Mouse (Mus musculus) G1E (cell line): Measurements from ENCODE around the gene Hoxb2. TPM values are rescaled to one million over a fixed set of nuclear protein-coding genes. Genes with fewer than 3 reads are reported as not detected.

Experiments used
- ATAC-seq: 2 replicates; pipeline ENCODE4 v1.8.0; 2016; ENCODE audit warnings: mild to moderate bottlenecking; ENCODE audit not compliant: insufficient number of reproducible peaks, poor library complexity, low FRiP score, severe bottlenecking; ENCODE audit errors: extremely low read depth
- DNase-seq: peaks from one replicate; pipeline ENCODE4 v3.0.0; 2012; ENCODE audit warnings: low spot score
- H3K27me3 ChIP-seq: 2 replicates; pipeline ENCODE4 v1.6.1; 2012; ENCODE audit warnings: mild to moderate bottlenecking, low read length, inconsistent platforms; ENCODE audit not compliant: insufficient read depth
- H3K36me3 ChIP-seq: replicated peaks from 2 replicates; pipeline ENCODE3; 2012; ENCODE audit warnings: mild to moderate bottlenecking, inconsistent platforms
- H3K4me1 ChIP-seq: 2 replicates; pipeline ENCODE4 v1.6.1; 2012; ENCODE audit warnings: low read depth, low read length, inconsistent platforms, mixed read lengths; ENCODE audit not compliant: insufficient read depth
- H3K4me3 ChIP-seq: 2 replicates; pipeline ENCODE4 v1.5.1; 2012; ENCODE audit warnings: low read depth, mild to moderate bottlenecking, inconsistent platforms, low read length, moderate library complexity, mixed read lengths
- H3K9me3 ChIP-seq: replicated peaks from 2 replicates; pipeline ENCODE4 v1.6.1; 2012; ENCODE audit warnings: inconsistent platforms
- CTCF ChIP-seq: IDR thresholded peaks from 2 replicates; pipeline ENCODE4 v1.5.1; 2012; ENCODE audit warnings: low read depth, low read length, inconsistent platforms, mixed read lengths
- GATA1 ChIP-seq: IDR thresholded peaks from 2 replicates; pipeline ENCODE4 v1.6.1; 2012; ENCODE audit warnings: borderline replicate concordance, low read length, inconsistent platforms, mixed read lengths
- GATA2 ChIP-seq: IDR thresholded peaks from 2 replicates; pipeline ENCODE4 v1.6.1; 2012; ENCODE audit warnings: low read depth, low read length, inconsistent platforms, borderline replicate concordance
- POLR2AphosphoS5 ChIP-seq: IDR thresholded peaks from 2 replicates; pipeline ENCODE4 v1.6.1; 2012; ENCODE audit warnings: low read depth, low read length, inconsistent platforms; ENCODE audit not compliant: insufficient replicate concordance
- TAL1 ChIP-seq: conservative IDR thresholded peaks from 2 replicates; pipeline ENCODE4 v1.6.1; 2012; ENCODE audit warnings: low read depth, low read length, inconsistent platforms, mixed read lengths
- polyA plus RNA-seq: library from polyadenylated mRNA; stranded (reverse); fragments of >175 nt; gene quantifications from 2 replicates; pipeline ENCODE4 v1.2.3, GENCODE M21; 2012
- total RNA-seq, 2 experiments: library from RNA; stranded (forward) in 1 of 2; stranded (reverse) in 1 of 2; fragments of 200-1000 nt in 1 of 2; fragments of >200 nt in 1 of 2; fragmentation: Nextera tagmentation in 1 of 2; gene quantifications; 2 replicates each; pipeline ENCODE4 v1.2.3; 2014 to 2017

The Hoxb2 gene
- total and polyA plus RNA-seq, 3 experiments: 0.11 TPM; not detected in 2

GRCm38 (mm10) chr11:96324125-96324524 lies 26.2 kb upstream of the Hoxb2 start:
- DNase-seq (no peak), ATAC-seq (no peak)
- Histone ChIP-seq H3K4me3 (no peak overlapping the region), H3K4me1 (no peaks in the 10 kb centered on the region), H3K27me3 (peaks cover 36% of the 10 kb centered on the region), H3K36me3 (no peaks in the 10 kb centered on the region), H3K9me3 (no peaks in the 10 kb centered on the region)
- TF ChIP-seq GATA1 (no peak), GATA2 (no peak), TAL1 (no peak), CTCF (no peak), POLR2AphosphoS5 (no peak)

GRCm38 (mm10) chr11:96324965-96325364 lies 25.4 kb upstream of the Hoxb2 start:
- H3K9me3 ChIP-seq: no peaks in the 10 kb centered on the region
- no peaks in the 10 kb centered on the region for H3K4me1 ChIP-seq
- peaks cover 33% of the 10 kb centered on the region for H3K27me3 ChIP-seq
- no peak for DNase-seq
- TF ChIP-seq TAL1 (no peak), CTCF (no peak), GATA2 (no peak), POLR2AphosphoS5 (no peak), GATA1 (no peak)
- no peak for ATAC-seq
- no peaks in the 10 kb centered on the region for H3K36me3 ChIP-seq
- H3K4me3 ChIP-seq: no peak overlapping the region

- DNase-seq (no peak), ATAC-seq (no peak)
- TF ChIP-seq POLR2AphosphoS5: no peak
- TF ChIP-seq GATA2: no peak
- TF ChIP-seq CTCF: no peak
- TF ChIP-seq GATA1: no peak
- no peak for TF ChIP-seq TAL1
- no peaks in the 10 kb centered on the region for H3K4me1 ChIP-seq
- H3K4me3 ChIP-seq: no peak overlapping the region
- no peaks in the 10 kb centered on the region for H3K9me3 ChIP-seq
- no peaks in the 10 kb centered on the region for H3K36me3 ChIP-seq
- peaks cover 32% of the 10 kb centered on the region for H3K27me3 ChIP-seq
Observed at GRCm38 (mm10) chr11:96325747-96326212, 24.5 kb upstream of the Hoxb2 start.

GRCm38 (mm10) chr11:96326705-96327104 lies 23.6 kb upstream of the Hoxb2 start:
- TF ChIP-seq GATA2 (no peak), TAL1 (no peak), GATA1 (no peak), CTCF (no peak), POLR2AphosphoS5 (no peak)
- Histone ChIP-seq H3K4me3 (no peak overlapping the region), H3K9me3 (no peaks in the 10 kb centered on the region), H3K27me3 (peaks cover 31% of the 10 kb centered on the region), H3K36me3 (no peaks in the 10 kb centered on the region), H3K4me1 (no peaks in the 10 kb centered on the region)
- ATAC-seq (no peak), DNase-seq (no peak)

GRCm38 (mm10) chr11:96327122-96327521 lies 23.2 kb upstream of the Hoxb2 start:
- H3K9me3 ChIP-seq: no peaks in the 10 kb centered on the region
- H3K4me1 ChIP-seq: no peaks in the 10 kb centered on the region
- peaks cover 35% of the 10 kb centered on the region for H3K27me3 ChIP-seq
- ATAC-seq: no peak
- TF ChIP-seq POLR2AphosphoS5: no peak
- no peak for TF ChIP-seq GATA1
- TF ChIP-seq TAL1: no peak
- TF ChIP-seq GATA2: no peak
- no peak for TF ChIP-seq CTCF
- no peak overlapping the region for H3K4me3 ChIP-seq
- DNase-seq: no peak
- H3K36me3 ChIP-seq: no peaks in the 10 kb centered on the region

- Histone ChIP-seq H3K27me3 (peaks cover 37% of the 10 kb centered on the region), H3K4me3 (no peak overlapping the region), H3K36me3 (no peaks in the 10 kb centered on the region), H3K9me3 (no peaks in the 10 kb centered on the region), H3K4me1 (no peaks in the 10 kb centered on the region)
- ATAC-seq: no peak
- no peak for DNase-seq
- TF ChIP-seq POLR2AphosphoS5: no peak
- TF ChIP-seq CTCF: no peak
- no peak for TF ChIP-seq GATA2
- no peak for TF ChIP-seq GATA1
- no peak for TF ChIP-seq TAL1
Observed at GRCm38 (mm10) chr11:96327750-96328149, 22.6 kb upstream of the Hoxb2 start.

- no peak for TF ChIP-seq POLR2AphosphoS5
- TF ChIP-seq TAL1: no peak
- TF ChIP-seq CTCF: no peak
- no peak for TF ChIP-seq GATA2
- TF ChIP-seq GATA1: no peak
- Histone ChIP-seq H3K36me3 (no peaks in the 10 kb centered on the region), H3K27me3 (peaks cover 45% of the 10 kb centered on the region)
Observed at GRCm38 (mm10) chr11:96328605-96329004, 21.7 kb upstream of the Hoxb2 start.

More at GRCm38 (mm10) chr11:96328605-96329004, 21.7 kb upstream of the Hoxb2 start:
- Histone ChIP-seq H3K4me3 (no peak overlapping the region), H3K4me1 (no peaks in the 10 kb centered on the region), H3K9me3 (no peaks in the 10 kb centered on the region)
- DNase-seq (no peak), ATAC-seq (no peak)
